Mouse (Mus musculus) CH12.LX (cell line): ENCODE results near the gene Zc3hc1. TPM values are rescaled to one million over a fixed set of nuclear protein-coding genes. Genes with fewer than 3 reads are reported as not detected.

Experiments used
- DNase-seq: peaks from one replicate; pipeline ENCODE4 v3.0.0-alpha.2; 2013; ENCODE audit errors: extremely low read depth
- H3K27ac ChIP-seq: 2 replicates; pipeline ENCODE4 v1.5.1; 2012; ENCODE audit warnings: low read depth, mild to moderate bottlenecking, control low read depth, moderate library complexity; ENCODE audit not compliant: insufficient read depth
- H3K27me3 ChIP-seq: replicated peaks from 2 replicates; pipeline ENCODE3; 2012; ENCODE audit warnings: inconsistent platforms
- H3K36me3 ChIP-seq, 2 experiments: replicated peaks in 1 of 2; 2 replicates each; pipeline versions ENCODE3 to v1.6.1; 2012; ENCODE audit warnings: inconsistent platforms in 1 of 2, low read length in 1 of 2, mild to moderate bottlenecking in 1 of 2, mixed read lengths in 1 of 2, moderate library complexity in 1 of 2; ENCODE audit not compliant: control insufficient read depth in 1 of 2, insufficient read depth in 1 of 2
- H3K4me1 ChIP-seq, 2 experiments: 2 replicates each; pipeline ENCODE4 v1.6.1; 2012; ENCODE audit warnings: inconsistent platforms in 1 of 2, moderate library complexity in 1 of 2; ENCODE audit not compliant: insufficient read depth in 2 of 2, control insufficient read depth in 1 of 2
- H3K4me2 ChIP-seq: 2 replicates; pipeline ENCODE4 v1.6.1; 2012; ENCODE audit warnings: low read depth, mild to moderate bottlenecking, control low read depth; ENCODE audit not compliant: poor library complexity, insufficient read depth, severe bottlenecking
- H3K4me3 ChIP-seq, 3 experiments: fragments of 150-350 bp in 1 of 3; sonication (generic) in 1 of 3; replicated peaks in 1 of 3; 2 replicates each; pipeline versions ENCODE3 to v1.5.1; 2011 to 2012; ENCODE audit warnings: low read depth in 2 of 3, low read length in 2 of 3, mild to moderate bottlenecking in 2 of 3, moderate library complexity in 2 of 3, control low read depth in 1 of 3, improper control_type of control experiment in 1 of 3, inconsistent platforms in 1 of 3, mixed read lengths in 1 of 3; ENCODE audit not compliant: poor library complexity in 1 of 3
- H3K79me2 ChIP-seq: replicated peaks from 2 replicates; pipeline ENCODE4 v1.6.1; 2012; ENCODE audit warnings: mild to moderate bottlenecking, moderate library complexity; ENCODE audit not compliant: control insufficient read depth, poor library complexity, insufficient read depth, severe bottlenecking; ENCODE audit errors: extremely low read depth
- H3K9ac ChIP-seq: 2 replicates; pipeline ENCODE4 v1.6.1; 2012; ENCODE audit warnings: low read depth, mild to moderate bottlenecking, control low read depth, moderate library complexity; ENCODE audit not compliant: insufficient read depth
- H3K9me3 ChIP-seq: replicated peaks from 2 replicates; pipeline ENCODE3; 2012; ENCODE audit warnings: low read length, inconsistent platforms, mixed read lengths
- BHLHE40 ChIP-seq: IDR thresholded peaks from 2 replicates; pipeline ENCODE4 v1.6.1; 2011; ENCODE audit warnings: mild to moderate bottlenecking, low read depth, low read length, improper control_type of control experiment
- CHD1 ChIP-seq: IDR thresholded peaks from 2 replicates; pipeline ENCODE4 v1.6.1; 2012; ENCODE audit warnings: low read depth, low read length, improper control_type of control experiment, inconsistent platforms
- CTCF ChIP-seq, 2 experiments: IDR thresholded peaks in 1 of 2; conservative IDR thresholded peaks in 1 of 2; 2 replicates each; pipeline ENCODE4 v1.5.1; 2011 to 2012; ENCODE audit warnings: low read depth in 2 of 2, low read length in 2 of 2, improper control_type of control experiment in 1 of 2, inconsistent platforms in 1 of 2, mild to moderate bottlenecking in 1 of 2, moderate library complexity in 1 of 2
- E2F4 ChIP-seq: IDR thresholded peaks from 2 replicates; pipeline ENCODE4 v1.6.1; 2011; ENCODE audit warnings: low read depth, low read length, improper control_type of control experiment; ENCODE audit not compliant: insufficient replicate concordance
- HCFC1 ChIP-seq: IDR thresholded peaks from 2 replicates; pipeline ENCODE4 v1.6.1; 2012; ENCODE audit warnings: low read depth, mild to moderate bottlenecking, inconsistent platforms, low read length, improper control_type of control experiment
- KAT2A ChIP-seq: IDR thresholded peaks from 2 replicates; pipeline ENCODE4 v1.6.1; 2012; ENCODE audit warnings: low read length, improper control_type of control experiment, inconsistent platforms; ENCODE audit not compliant: insufficient replicate concordance
- MAFK ChIP-seq: IDR thresholded peaks from 2 replicates; pipeline ENCODE4 v1.6.1; 2011; ENCODE audit warnings: low read length, improper control_type of control experiment; ENCODE audit not compliant: insufficient replicate concordance
- MAX ChIP-seq: IDR thresholded peaks from 2 replicates; pipeline ENCODE4 v1.6.1; 2011; ENCODE audit warnings: low read length, improper control_type of control experiment
- MAZ ChIP-seq: IDR thresholded peaks from 2 replicates; pipeline ENCODE4 v1.6.1; 2012; ENCODE audit warnings: low read depth, mild to moderate bottlenecking, inconsistent platforms, low read length, improper control_type of control experiment, moderate library complexity
- MXI1 ChIP-seq: IDR thresholded peaks from 2 replicates; pipeline ENCODE4 v1.6.1; 2011; ENCODE audit warnings: mild to moderate bottlenecking, low read depth, low read length, improper control_type of control experiment
- MYC ChIP-seq: IDR thresholded peaks from 2 replicates; pipeline ENCODE4 v1.6.1; 2011; ENCODE audit warnings: low read depth, mild to moderate bottlenecking, improper control_type of control experiment, low read length
- NELFE ChIP-seq: IDR thresholded peaks from 2 replicates; pipeline ENCODE4 v1.6.1; 2011; ENCODE audit warnings: low read depth, low read length, improper control_type of control experiment
- POLR2AphosphoS2 ChIP-seq: IDR thresholded peaks from 2 replicates; pipeline ENCODE4 v1.6.1; 2011; ENCODE audit warnings: low read depth, low read length, improper control_type of control experiment
- RAD21 ChIP-seq: IDR thresholded peaks from 2 replicates; pipeline ENCODE4 v1.6.1; 2011; ENCODE audit warnings: low read depth, mild to moderate bottlenecking, low read length, improper control_type of control experiment, moderate library complexity
- RCOR1 ChIP-seq: conservative IDR thresholded peaks from 2 replicates; pipeline ENCODE4 v1.6.1; 2012; ENCODE audit warnings: low read depth, mild to moderate bottlenecking, inconsistent platforms, low read length, improper control_type of control experiment
- SIN3A ChIP-seq: IDR thresholded peaks from 2 replicates; pipeline ENCODE4 v1.6.1; 2012; ENCODE audit warnings: low read length, improper control_type of control experiment, inconsistent platforms
- SMC3 ChIP-seq: IDR thresholded peaks from 2 replicates; pipeline ENCODE4 v1.6.1; 2011; ENCODE audit warnings: low read depth, low read length, improper control_type of control experiment
- TBP ChIP-seq: conservative IDR thresholded peaks from 2 replicates; pipeline ENCODE4 v1.6.1; 2011; ENCODE audit warnings: low read depth, low read length, improper control_type of control experiment
- TCF12 ChIP-seq: IDR thresholded peaks from 2 replicates; pipeline ENCODE4 v1.6.1; 2014; ENCODE audit warnings: low read depth, mild to moderate bottlenecking, inconsistent platforms, low read length, improper control_type of control experiment
- UBTF ChIP-seq: IDR thresholded peaks from 2 replicates; pipeline ENCODE4 v1.6.1; 2012; ENCODE audit warnings: low read depth, mild to moderate bottlenecking, inconsistent platforms, low read length, improper control_type of control experiment, moderate library complexity
- USF1 ChIP-seq: IDR thresholded peaks from 2 replicates; pipeline ENCODE4 v1.6.1; 2014; ENCODE audit warnings: low read depth, mild to moderate bottlenecking, inconsistent platforms, low read length, improper control_type of control experiment
- USF2 ChIP-seq: conservative IDR thresholded peaks from 2 replicates; pipeline ENCODE4 v1.6.1; 2011; ENCODE audit warnings: low read depth, low read length, improper control_type of control experiment
- ZC3H11A ChIP-seq: IDR thresholded peaks from 2 replicates; pipeline ENCODE4 v1.6.1; 2012; ENCODE audit warnings: low read depth, mild to moderate bottlenecking, inconsistent platforms, low read length, improper control_type of control experiment
- ZKSCAN1 ChIP-seq: IDR thresholded peaks from 2 replicates; pipeline ENCODE4 v1.6.1; 2012; ENCODE audit warnings: low read depth, inconsistent platforms, low read length, improper control_type of control experiment, borderline replicate concordance
- ZMIZ1 ChIP-seq: IDR thresholded peaks from 2 replicates; pipeline ENCODE4 v1.6.1; 2012; ENCODE audit warnings: low read depth, mild to moderate bottlenecking, inconsistent platforms, low read length, improper control_type of control experiment
- ZNF384 ChIP-seq: IDR thresholded peaks from 2 replicates; pipeline ENCODE4 v1.6.1; 2012; ENCODE audit warnings: low read depth, low read length, improper control_type of control experiment, inconsistent platforms
- dilution Hi-C: fragments of 300-500 bp; cut with MboI; formaldehyde crosslinking; loops from 2 replicates; pipeline ENCODE4 v1.14.3; 2020; ENCODE audit warnings: low sequenced_read_pairs; ENCODE audit not compliant: extremely low pct_unique_long_range_greater_than_20kb, extremely low pct_ligation_motif_present
- in situ Hi-C: fragments of 300-500 bp; cut with MboI; formaldehyde crosslinking; loops from 3 replicates; pipeline ENCODE4 v1.14.3; 2019; ENCODE audit warnings: low sequenced_read_pairs, low pct_ligation_motif_present, low pct_unique_long_range_greater_than_20kb, mixed read lengths
- polyA plus RNA-seq: library from polyadenylated mRNA; unstranded; fragments of >175 nt; gene quantifications from 2 replicates; pipeline ENCODE4 v1.2.1, GENCODE M21; 2012; ENCODE audit warnings: low read depth; ENCODE audit not compliant: insufficient read length
- total RNA-seq, 2 experiments: library from RNA; depleted of rRNA; stranded (reverse); fragments of 300-350 nt in 1 of 2; fragments of >200 nt in 1 of 2; gene quantifications; 2 replicates each; pipeline ENCODE4 v1.2.3; 2012 to 2014

Zc3hc1 gene
- total and polyA plus RNA-seq, 3 experiments: 59.5 to 89.5 (median 80.2) TPM

DNA sequence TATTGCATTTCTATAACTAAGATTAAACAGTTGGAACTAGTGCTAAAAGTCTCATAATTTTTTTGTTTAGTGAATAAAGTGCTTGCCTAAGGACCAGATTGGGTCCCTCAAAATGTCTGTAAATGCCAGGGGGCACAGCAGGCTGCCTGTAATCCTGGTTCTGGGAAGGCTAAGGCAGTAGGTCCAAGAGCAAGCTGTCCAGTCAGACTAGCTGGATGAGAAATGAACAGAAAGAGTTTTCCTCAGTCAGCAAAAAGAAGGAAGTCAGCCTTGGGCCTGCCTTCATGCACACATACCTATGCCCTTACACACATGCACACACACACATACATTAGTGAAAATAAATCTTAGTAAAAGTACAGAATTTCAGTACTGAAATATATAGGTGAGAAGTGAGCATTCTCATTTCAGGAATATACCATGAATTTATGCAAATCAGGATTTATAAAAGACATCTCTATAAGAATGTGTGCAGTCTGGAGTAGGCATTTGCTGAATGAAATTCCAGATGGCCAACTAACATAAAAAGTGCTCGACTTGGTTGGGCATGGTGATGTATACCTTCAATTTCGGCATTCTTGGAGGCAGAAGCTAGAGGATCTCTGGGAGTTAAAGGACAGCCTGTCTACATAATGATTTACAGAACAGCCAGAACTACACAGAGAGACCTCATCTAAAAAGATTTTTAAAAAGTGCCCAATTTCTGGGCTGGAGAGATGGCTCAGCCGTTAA is 41.8 kb upstream of the Zc3hc1 start:
- Histone ChIP-seq H3K4me2 (no peak overlapping the region), H3K9me3 (no peaks in the 10 kb centered on the region)

DNA sequence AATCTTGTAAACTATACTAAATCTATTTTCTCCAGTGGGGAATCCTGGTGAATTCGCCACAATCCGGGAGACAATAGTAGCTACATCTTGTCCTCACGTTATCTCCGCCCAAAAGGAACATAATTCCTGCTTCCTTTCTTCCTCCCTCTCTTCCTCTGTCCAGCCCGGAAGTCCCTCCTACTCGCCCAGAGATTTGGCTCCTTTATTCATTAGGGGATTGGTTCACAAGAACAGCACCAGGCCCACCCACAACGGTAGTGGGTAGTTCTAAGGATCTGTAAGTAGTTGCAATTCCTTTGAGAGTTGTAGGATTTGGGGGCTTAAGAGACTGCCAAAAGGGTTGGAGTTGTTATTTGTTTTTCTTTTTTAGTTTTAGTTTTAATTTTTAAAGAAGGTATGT is 26.0 kb upstream of the Zc3hc1 start:
- DNase-seq: no peak
- dilution Hi-C loops (no loop called here), in situ Hi-C loops (loop anchor here (25.0 kb wide), 1 partner anchor 570 kb away; no protein-coding TSS in a partner anchor)
- TF ChIP-seq MAZ: no peak
- TF ChIP-seq ZKSCAN1: no peak
- no peak for TF ChIP-seq POLR2AphosphoS2
- TF ChIP-seq E2F4: no peak
- no peak for TF ChIP-seq SMC3
- TF ChIP-seq TCF12: no peak
- no peak for TF ChIP-seq ZNF384
- no peak for TF ChIP-seq ZC3H11A
- TF ChIP-seq MXI1: no peak
- no peak for TF ChIP-seq SIN3A
- no peak for TF ChIP-seq CTCF (conservative IDR thresholded peaks at IDR 0.05 in 1 of 2, IDR thresholded peaks at IDR 0.05 in 1 of 2; ENCODE audit: low read depth in 2 of 2, low read length in 2 of 2)
- no peak for TF ChIP-seq HCFC1
- no peak for TF ChIP-seq BHLHE40
- no peak for TF ChIP-seq MAFK
- no peak for TF ChIP-seq USF1
- no peak for TF ChIP-seq RCOR1
- TF ChIP-seq UBTF: no peak
- no peak for TF ChIP-seq TBP
- no peak for TF ChIP-seq CHD1
- Histone ChIP-seq H3K4me2 (no peak overlapping the region), H3K27me3 (no peaks in the 10 kb centered on the region), H3K27ac (no peak overlapping the region), H3K79me2 (0 out of 2 replicates have a peak, but pooled peaks cover 2% of the 10 kb centered on the region), H3K4me1 (0 out of 4 replicates have a peak, but pooled peaks cover 0 to 2% of the 10 kb centered on the region in 2 experiments), H3K36me3 (peaks cover 0 to 29% of the 10 kb centered on the region in 2 experiments), H3K9ac (no peak overlapping the region), H3K4me3 (no peak overlapping the region), H3K9me3 (no peaks in the 10 kb centered on the region)

More for the DNA sequence above, 41.8 kb upstream of the Zc3hc1 start:
- Histone ChIP-seq H3K9ac (no peak overlapping the region), H3K27ac (no peak overlapping the region), H3K79me2 (no peaks in the 10 kb centered on the region), H3K36me3 (peaks cover 0 to 20% of the 10 kb centered on the region in 2 experiments), H3K4me3 (no peak overlapping the region), H3K27me3 (no peaks in the 10 kb centered on the region), H3K4me1 (no peaks in the 10 kb centered on the region)
- DNase-seq: no peak
- dilution Hi-C loops: no loop called here
- TF ChIP-seq KAT2A (no peak), TBP (no peak), MYC (no peak), NELFE (no peak), ZMIZ1 (no peak), USF2 (no peak), RAD21 (no peak), MAX (no peak), SIN3A (no peak)
- in situ Hi-C loops: no loop called here
